Mouse (Mus musculus) kidney, adult 18-20 months (tissue): ENCODE results near the gene Ece2.
A peak's percentile ranks its signal among the peaks of the same experiment; 100 is the strongest.
"Not testable (repeated sequence)": the region's sequence is repeated elsewhere in the genome, so short reads cannot be mapped to it uniquely, and the experiment has no call there.

ENCODE experiments used
- DNase-seq: peaks from one replicate; pipeline ENCODE4 v3.0.0; 2021

The Ece2 gene

GRCm38 (mm10) chr16:20623211-20623610, 6.4 kb upstream of the Ece2 start:
- no peak for DNase-seq

- no peak for DNase-seq
Measured at GRCm38 (mm10) chr16:20628871-20629391, 697 bp upstream of the Ece2 start.

- DNase-seq, result no peak
Measured at GRCm38 (mm10) chr16:20637410-20637809, 7.8 kb downstream of the Ece2 start.

GRCm38 (mm10) chr16:20638367-20638766, 8.7 kb downstream of the Ece2 start:
- no peak for DNase-seq

GRCm38 (mm10) chr16:20642161-20642560, 12.5 kb downstream of the Ece2 start:
- DNase-seq, result peak; percentile 78

DNA sequence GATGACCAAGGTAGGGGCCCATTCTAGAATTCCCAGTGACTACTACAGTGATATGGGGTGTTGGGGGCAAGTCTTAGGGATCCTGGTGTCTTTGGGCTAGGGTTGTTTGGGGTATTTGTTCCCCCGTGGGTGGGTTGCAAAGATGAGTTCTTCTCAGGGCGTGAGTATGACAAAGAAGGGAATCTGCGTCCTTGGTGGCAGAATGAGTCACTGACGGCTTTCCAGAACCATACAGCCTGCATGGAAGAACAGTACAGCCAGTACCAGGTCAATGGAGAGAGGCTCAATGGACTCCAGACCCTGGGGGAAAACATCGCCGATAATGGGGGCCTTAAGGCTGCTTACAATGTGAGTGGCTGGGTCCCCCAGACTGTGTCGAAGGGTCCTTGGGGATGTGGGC, 14.3 kb downstream of the Ece2 start:
- DNase-seq, result no peak

DNA sequence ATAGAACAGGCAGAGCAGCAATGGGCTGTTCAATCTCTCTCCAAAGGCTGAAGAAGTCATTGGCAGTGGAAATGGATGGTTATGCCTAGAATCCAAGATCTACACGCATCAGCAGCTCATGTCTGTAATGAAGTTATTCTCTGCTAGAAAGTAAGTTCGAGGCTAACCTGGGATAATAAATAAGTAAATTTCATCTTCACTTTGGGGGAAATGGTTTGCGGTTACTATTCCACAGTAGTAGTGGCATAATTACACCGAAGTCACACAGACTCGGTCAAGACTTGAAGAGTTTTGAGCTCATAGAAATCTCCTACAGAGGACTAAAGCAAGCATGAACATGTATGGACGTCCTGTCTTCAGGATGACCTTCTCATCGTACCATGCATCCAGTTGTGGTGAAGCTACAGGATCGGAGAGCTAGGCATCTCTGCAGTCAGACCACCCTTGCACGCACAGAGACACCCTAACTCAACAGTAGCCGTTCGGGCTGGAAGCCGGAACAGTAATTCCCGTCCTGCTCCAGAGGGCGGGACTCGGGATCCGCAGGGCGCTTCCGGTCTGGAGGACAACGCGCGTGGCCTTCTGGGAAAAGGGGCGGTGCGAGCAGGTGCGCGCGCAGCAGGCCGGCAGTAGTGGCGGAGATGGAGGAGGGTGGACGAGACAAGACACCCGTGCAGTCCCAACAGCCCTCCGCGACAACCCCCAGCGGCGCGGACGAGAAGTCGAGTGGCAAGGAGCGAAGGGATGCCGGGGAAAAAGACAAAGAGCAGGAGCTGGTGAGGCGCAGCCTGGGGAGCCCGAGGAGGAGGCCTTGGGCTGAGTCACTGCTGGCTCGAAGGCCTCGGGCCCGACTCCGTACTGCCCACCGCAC, 21.7 kb downstream of the Ece2 start, which contains the start of gene Psmd2:
Gene Psmd2, plus strand, starts transcription at position 577 of the 871 bp plus-strand sequence.
- peak; percentile 98 for DNase-seq

DNA sequence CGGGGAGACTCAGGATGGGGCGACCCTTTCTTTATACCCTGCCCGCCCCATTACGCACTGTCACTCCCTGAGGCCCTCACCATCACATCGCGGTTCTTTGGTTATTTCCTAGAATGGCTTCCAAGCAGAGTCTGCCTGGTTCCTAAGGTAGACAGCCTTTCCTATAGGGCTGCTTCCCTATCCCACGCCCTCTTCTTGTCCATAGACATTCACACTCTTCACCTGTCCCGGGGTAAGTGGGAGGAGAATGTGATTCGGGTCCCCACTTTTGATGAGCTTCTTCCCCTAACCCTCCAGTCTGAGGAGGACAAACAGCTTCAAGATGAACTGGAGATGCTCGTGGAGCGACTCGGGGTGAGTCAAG, 22.3 kb downstream of the Ece2 start:
- DNase-seq, result no peak

- no peak for DNase-seq
Measured at GRCm38 (mm10) chr16:20653315-20653714, 23.7 kb downstream of the Ece2 start.

DNA sequence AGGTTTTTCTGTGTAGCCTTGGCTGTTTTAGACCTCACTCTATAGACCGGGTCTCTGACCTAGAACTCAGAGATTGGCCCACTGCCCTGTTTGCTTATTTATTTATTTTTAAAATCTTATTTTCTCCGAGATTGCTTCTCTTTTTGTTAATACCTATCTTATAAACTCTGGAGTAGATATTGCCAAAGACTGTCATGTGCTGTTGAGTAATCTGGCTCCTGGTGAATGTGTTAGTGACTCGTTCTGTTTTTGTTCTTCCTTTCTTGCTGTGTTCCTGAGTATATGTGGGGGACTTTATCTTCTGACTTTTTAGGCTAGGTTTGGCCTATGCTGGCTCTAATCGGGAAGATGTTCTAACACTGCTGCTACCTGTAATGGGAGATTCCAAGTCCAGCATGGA, 28.0 kb downstream of the Ece2 start:
- DNase-seq, result no peak

DNA sequence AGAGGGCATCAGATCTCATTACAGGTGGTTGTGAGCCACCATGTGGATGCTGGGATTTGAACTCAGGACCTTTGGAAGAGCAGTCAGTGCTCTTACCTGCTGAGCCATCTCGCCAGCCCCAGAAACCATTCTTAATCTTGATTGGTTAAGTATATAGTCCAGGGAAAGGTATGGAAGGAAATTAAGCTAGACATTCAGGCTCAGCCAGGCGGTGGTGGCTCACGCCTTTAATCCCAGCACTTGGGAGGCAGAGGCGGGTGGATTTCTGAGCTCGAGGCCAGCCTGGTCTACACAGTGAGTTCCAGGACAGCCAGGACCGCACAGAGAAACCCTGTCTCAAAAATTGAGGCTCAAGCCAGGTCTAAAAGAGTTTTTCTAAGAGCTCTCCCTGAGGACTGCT, 38.4 kb downstream of the Ece2 start, which contains the start of gene Eif4g1:
Gene Eif4g1, plus strand, starts transcription at position 301 of the 400 bp plus-strand sequence.
- DNase-seq, result not testable (repeated sequence)

- DNase-seq, result no peak
Measured at GRCm38 (mm10) chr16:20670291-20670690, 40.7 kb downstream of the Ece2 start.

DNA sequence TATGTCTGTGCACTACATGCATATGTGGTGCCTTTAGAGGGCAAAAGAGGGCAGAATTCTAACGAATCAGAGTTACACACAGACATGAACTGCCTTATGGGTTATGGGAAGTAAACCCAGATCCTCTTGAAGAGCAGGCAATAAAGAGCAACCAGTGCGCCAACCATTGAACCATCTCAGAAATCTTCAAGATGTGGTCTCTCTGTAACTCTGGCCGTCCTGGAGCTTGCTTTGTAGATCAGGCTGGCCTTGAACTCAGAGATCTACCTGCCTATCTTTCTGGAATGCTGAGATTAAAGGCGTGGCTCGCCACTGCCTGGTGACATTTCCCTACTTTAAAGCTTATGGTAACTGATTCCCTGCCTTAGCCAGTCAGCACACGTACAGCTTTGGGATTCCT, 42.3 kb downstream of the Ece2 start:
- DNase-seq, result no peak

GRCm38 (mm10) chr16:20672500-20672902, 42.9 kb downstream of the Ece2 start:
- DNase-seq, result peak; percentile 98

DNA sequence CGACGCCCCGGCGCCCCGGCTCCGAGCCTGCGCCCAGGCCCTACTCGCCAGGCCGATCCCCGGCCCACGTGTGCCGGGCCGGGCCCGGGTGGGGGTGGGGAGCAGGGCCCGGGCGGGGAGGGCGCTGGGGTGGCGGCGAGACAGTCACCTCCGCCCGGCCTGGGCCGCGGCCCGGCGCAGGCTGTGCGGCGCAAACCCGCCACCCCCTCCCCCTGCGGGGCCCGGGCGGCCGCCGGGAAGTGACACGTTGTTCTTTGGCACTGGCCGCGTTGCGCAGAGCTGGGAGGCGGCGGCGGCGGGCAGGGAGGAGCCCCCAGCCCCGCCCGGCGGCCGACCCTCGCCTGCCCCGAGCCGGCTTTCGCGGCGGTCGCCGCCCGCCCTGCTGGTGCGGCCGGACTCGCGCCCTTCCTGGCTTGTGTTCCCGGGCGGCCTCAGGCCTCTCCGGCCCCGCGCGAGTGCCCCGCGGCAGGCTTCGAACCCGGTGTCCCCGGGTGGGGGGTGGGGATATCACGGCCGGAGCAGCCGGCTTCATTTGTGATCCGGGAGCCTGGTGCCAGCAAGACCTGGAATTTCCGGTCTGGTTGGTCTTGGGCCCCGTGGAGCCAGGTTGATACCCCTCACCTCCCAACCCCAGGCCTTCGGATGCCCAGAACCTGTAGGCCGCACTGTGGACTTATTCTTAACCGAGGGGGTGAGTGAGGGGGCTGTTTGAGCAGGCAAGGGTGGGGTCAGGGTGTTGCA, 43.5 kb downstream of the Ece2 start:
- DNase-seq, result peak; percentile 53

- peak; percentile 67 for DNase-seq
Measured at GRCm38 (mm10) chr16:20673706-20674303, 44.2 kb downstream of the Ece2 start.

- DNase-seq, result no peak
Measured at GRCm38 (mm10) chr16:20675213-20675612, 45.6 kb downstream of the Ece2 start.

DNA sequence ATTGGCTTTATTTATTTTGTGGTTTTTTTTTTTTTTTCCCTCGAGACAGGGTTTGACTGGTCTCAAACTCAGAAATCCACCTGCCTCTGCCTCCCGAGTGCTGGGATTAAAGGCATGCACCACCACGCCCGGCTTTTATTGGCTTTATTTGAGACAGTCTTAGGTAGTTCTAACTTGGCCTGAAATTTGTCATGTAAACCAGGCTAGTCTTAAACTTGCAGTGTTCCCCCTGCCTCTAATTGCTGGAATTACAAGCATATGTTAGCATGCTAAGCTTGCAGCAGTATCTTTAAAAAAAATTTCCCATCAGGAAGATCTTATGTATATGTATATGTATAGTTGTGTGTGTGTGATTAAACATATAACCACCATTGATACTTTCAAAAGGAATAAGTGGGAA, 47.1 kb downstream of the Ece2 start:
- no peak for DNase-seq

- no peak for DNase-seq
Measured at GRCm38 (mm10) chr16:20677380-20677779, 47.8 kb downstream of the Ece2 start.

- DNase-seq, result peak; percentile 81
Measured at GRCm38 (mm10) chr16:20677974-20678675, 48.5 kb downstream of the Ece2 start.

DNA sequence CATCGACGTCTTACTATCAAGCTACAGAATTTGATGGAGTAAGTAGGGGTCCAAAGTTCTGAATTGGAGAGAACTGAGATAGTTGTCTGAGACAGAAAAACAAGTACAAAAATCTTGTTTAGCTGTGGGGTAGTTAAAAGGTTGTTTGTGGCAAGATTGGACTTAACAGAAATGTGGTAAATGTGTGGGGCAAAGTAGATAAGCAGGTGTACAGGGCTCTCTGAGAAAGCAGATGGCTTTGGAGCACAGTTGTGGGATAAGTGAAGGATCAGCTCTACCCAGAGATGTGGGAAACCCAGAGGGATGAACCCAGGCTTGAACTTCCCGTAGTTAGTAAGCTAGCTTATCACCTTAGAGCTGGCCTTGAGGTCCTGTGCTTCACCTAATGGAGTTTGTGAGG, 61.1 kb downstream of the Ece2 start:
- no peak for DNase-seq

DNA sequence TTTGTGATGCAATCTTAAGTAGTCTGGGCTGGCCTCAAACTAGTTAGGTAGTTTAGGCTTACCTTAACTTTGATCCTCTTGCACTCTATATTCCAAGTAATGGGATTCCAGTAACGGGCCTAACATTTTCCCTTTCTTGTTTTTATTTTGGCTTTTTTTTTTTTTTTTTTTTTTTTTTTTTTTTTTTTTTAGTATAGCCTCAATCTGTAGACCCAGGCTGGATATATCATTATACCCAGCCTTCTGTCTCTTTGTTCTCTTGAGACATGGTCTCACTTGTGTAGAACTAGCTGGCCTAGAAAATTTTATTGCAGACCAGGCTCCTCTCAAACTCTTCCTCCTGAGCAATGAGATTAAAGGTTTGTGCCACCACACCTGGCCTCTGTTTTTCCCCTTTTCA, 62.0 kb downstream of the Ece2 start:
- DNase-seq, result no peak
